ENCODE assay signal across 11 mouse cellular contexts in genomic region chr3:88626316-88626715, GRCm38 (mm10). TPM values are rescaled to one million over a fixed set of nuclear protein-coding genes. Genes with fewer than 3 reads are reported as not detected.
DNase-seq lines count a peak whose midpoint lies in the region; ATAC-seq and TF ChIP-seq lines count a peak whose summit lies in the region.
"Had no signal": no experiment of that assay in that cellular context is flagged by ENCODE, and none has a peak within 500 bp of the region (broad histone marks: within the 10 kb centered on the region; RNA-seq: fewer than 3 reads in every experiment).

No protein-coding gene starts in this region.

- no peak for TF ChIP-seq CTCF in heart, postnatal 0 days (IDR thresholded peaks at IDR 0.05; ENCODE audit: low read depth)

- H3K4me1 ChIP-seq in liver, embryonic 11.5 days (replicated peaks; ENCODE audit: control insufficient read depth, insufficient read depth, low read length): peaks cover 58% of the 10 kb centered on the region
- H3K4me1 ChIP-seq in heart, postnatal 0 days (ENCODE audit: control insufficient read depth, insufficient read depth): peaks cover 71% of the 10 kb centered on the region
- H3K4me1 ChIP-seq in midbrain, embryonic 16.5 days (ENCODE audit: control insufficient read depth, insufficient read depth, low read length): peaks cover 46% of the 10 kb centered on the region

- H3K4me2 ChIP-seq in liver, embryonic 11.5 days: 0 out of 2 replicates have a peak overlapping the region, but pooled peaks have one; percentile 8
- no peak overlapping the region; the same call in 1 of the 2 replicates for H3K4me2 ChIP-seq in heart, postnatal 0 days (ENCODE audit: low read depth, low read length)
- H3K4me2 ChIP-seq in midbrain, embryonic 16.5 days (ENCODE audit: low read length): 0 out of 2 replicates have a peak overlapping the region, but pooled peaks have one; percentile 3

- H3K9me3 ChIP-seq in liver, embryonic 11.5 days (ENCODE audit: control insufficient read depth, low read length): no peaks in the 10 kb centered on the region
- no peaks in the 10 kb centered on the region for H3K9me3 ChIP-seq in heart, postnatal 0 days (replicated peaks; ENCODE audit: control insufficient read depth, low read length)
- no peaks in the 10 kb centered on the region for H3K9me3 ChIP-seq in midbrain, embryonic 16.5 days (replicated peaks; ENCODE audit: control insufficient read depth, low read length, poor library complexity, severe bottlenecking)

- WGBS in liver, embryonic 11.5 days: 67% methylated on average over 7 of the region's 7 CpGs
- WGBS in heart, postnatal 0 days: 36% methylated on average over 7 of the region's 7 CpGs
- 65% methylated on average over 7 of the region's 7 CpGs for WGBS in midbrain, embryonic 16.5 days

- no peak overlapping the region; the same call in 1 of the 2 replicates for H3K9ac ChIP-seq in liver, embryonic 11.5 days (ENCODE audit: low read depth, low read length)
- H3K9ac ChIP-seq in heart, postnatal 0 days (replicated peaks; ENCODE audit: low read depth, low read length): no peak overlapping the region
- H3K9ac ChIP-seq in midbrain, embryonic 16.5 days (ENCODE audit: low read depth, low read length): peak overlapping the region; percentile 43; the same call in 1 of the 2 replicates

- H3K4me3 ChIP-seq in liver, embryonic 11.5 days (ENCODE audit: low read depth, low read length): no peak overlapping the region
- no peak overlapping the region for H3K4me3 ChIP-seq in heart, postnatal 0 days (ENCODE audit: low read depth, low read length)
- H3K4me3 ChIP-seq in midbrain, embryonic 16.5 days (ENCODE audit: low read depth, low read length): no peak overlapping the region

- peak overlapping the region; percentile 42; the same call in 1 of the 2 replicates for H3K27ac ChIP-seq in liver, embryonic 11.5 days (ENCODE audit: low read depth, low read length)
- peak overlapping the region; percentile 37; the same call in 1 of the 2 replicates for H3K27ac ChIP-seq in heart, postnatal 0 days (ENCODE audit: low read depth)
- peak overlapping the region; percentile 43; the same call in 1 of the 2 replicates for H3K27ac ChIP-seq in midbrain, embryonic 16.5 days (ENCODE audit: low read length)

- H3K36me3 ChIP-seq in liver, embryonic 11.5 days (ENCODE audit: control insufficient read depth, insufficient read depth, low read length): peaks cover 16% of the 10 kb centered on the region
- H3K36me3 ChIP-seq in heart, postnatal 0 days (replicated peaks; ENCODE audit: control insufficient read depth, insufficient read depth, low read length): peaks cover 27% of the 10 kb centered on the region
- H3K36me3 ChIP-seq in midbrain, embryonic 16.5 days (ENCODE audit: control insufficient read depth, insufficient read depth, low read length): peaks cover 8% of the 10 kb centered on the region

- ATAC-seq in liver, embryonic 11.5 days (replicated peaks; ENCODE audit: low FRiP score): no peak
- no peak for ATAC-seq in heart, postnatal 0 days (ENCODE audit: insufficient read depth, low read depth)
- ATAC-seq in midbrain, embryonic 16.5 days: no peak
- ATAC-seq in inflammation-experienced regulatory T-cells, adult 6 months: no peak

- no peak for TF ChIP-seq EP300 in heart, postnatal 0 days (IDR thresholded peaks at IDR 0.05; ENCODE audit: low read depth)

- no peaks in the 10 kb centered on the region for H3K27me3 ChIP-seq in liver, embryonic 11.5 days (replicated peaks; ENCODE audit: control insufficient read depth, insufficient read depth, low read length)
- H3K27me3 ChIP-seq in heart, postnatal 0 days (ENCODE audit: control insufficient read depth, insufficient read depth, low read length): no peaks in the 10 kb centered on the region
- no peaks in the 10 kb centered on the region for H3K27me3 ChIP-seq in midbrain, embryonic 16.5 days (ENCODE audit: control insufficient read depth, insufficient read depth, low read depth, low read length)

- peak; percentile 94 for DNase-seq in heart, adult 11 months
- DNase-seq in heart, adult 9 months (ENCODE audit: low spot score in 2 of 2): no peak
- DNase-seq in liver, embryonic 11.5 days (ENCODE audit: low spot score): no peak
- no peak for DNase-seq in liver
- DNase-seq in heart, postnatal 0 days (ENCODE audit: low spot score): no peak
- no peak for DNase-seq in frontal cortex, postnatal 10 days (ENCODE audit: low spot score in 2 of 2)
- DNase-seq: adrenal gland, adult 2 months had no signal

RNA-seq across cellular contexts. Expression of gene Arhgef2, which starts 20.6 kb away (rescaled TPM):
- 64.3 and 66.3 TPM in 2 replicates for polyA plus RNA-seq in liver, embryonic 11.5 days (2014; fragmentation: Nextera tagmentation; extraction: Ambion mirVana)
- total RNA-seq in heart, postnatal 0 days (2014; rRNA removed; ENCODE audit: low replicate concordance): 81.1 and 146 TPM in 2 replicates
- 52.2 and 56.1 TPM in 2 replicates for polyA plus RNA-seq in heart, postnatal 0 days (2015; fragmentation: Nextera tagmentation; extraction: Ambion mirVana)
- 104 and 131 TPM in 2 replicates for polyA plus RNA-seq in midbrain, embryonic 16.5 days (2015; fragmentation: Nextera tagmentation; extraction: Ambion mirVana)
- 10 to 100 TPM; 37.5 to 56.4 (median 46.5) TPM for polyA plus RNA-seq in inflammation-experienced regulatory T-cells, adult 6 months (2017; shearing (Covaris generic))

RNA-seq across cellular contexts. Expression of gene Rxfp4, which starts 26.6 kb away (rescaled TPM):
- not detected in 2 replicates for polyA plus RNA-seq in liver, embryonic 11.5 days (2014; fragmentation: Nextera tagmentation; extraction: Ambion mirVana)
- total RNA-seq in heart, postnatal 0 days (2014; rRNA removed; ENCODE audit: low replicate concordance): not detected in 2 replicates
- polyA plus RNA-seq in heart, postnatal 0 days (2015; fragmentation: Nextera tagmentation; extraction: Ambion mirVana): not detected in 2 replicates
- not detected in 2 replicates for polyA plus RNA-seq in midbrain, embryonic 16.5 days (2015; fragmentation: Nextera tagmentation; extraction: Ambion mirVana)
- not detected for polyA plus RNA-seq in inflammation-experienced regulatory T-cells, adult 6 months (2017; shearing (Covaris generic))
- total RNA-seq: adrenal gland, adult 2 months; gastrocnemius, adult 18-20 months had no signal
- polyA plus RNA-seq: adrenal gland, adult 2 months; neural tube, embryonic 11.5 days had no signal

RNA-seq across cellular contexts. Expression of gene Ssr2, which starts 50.6 kb away (rescaled TPM):
- polyA plus RNA-seq in liver, embryonic 11.5 days (2014; fragmentation: Nextera tagmentation; extraction: Ambion mirVana): 306 and 307 TPM in 2 replicates
- total RNA-seq in heart, postnatal 0 days (2014; rRNA removed; ENCODE audit: low replicate concordance): 246 and 286 TPM in 2 replicates
- 144 and 146 TPM in 2 replicates for polyA plus RNA-seq in heart, postnatal 0 days (2015; fragmentation: Nextera tagmentation; extraction: Ambion mirVana)
- 127 and 144 TPM in 2 replicates for polyA plus RNA-seq in midbrain, embryonic 16.5 days (2015; fragmentation: Nextera tagmentation; extraction: Ambion mirVana)
- polyA plus RNA-seq in inflammation-experienced regulatory T-cells, adult 6 months (2017; shearing (Covaris generic)): 100 to 1,000 TPM; 131 to 197 (median 161) TPM

RNA-seq across cellular contexts. Expression of gene Khdc4, which starts 59.3 kb away (rescaled TPM):
- polyA plus RNA-seq in liver, embryonic 11.5 days (2014; fragmentation: Nextera tagmentation; extraction: Ambion mirVana): 64.7 and 65.7 TPM in 2 replicates
- 96.2 and 102 TPM in 2 replicates for total RNA-seq in heart, postnatal 0 days (2014; rRNA removed; ENCODE audit: low replicate concordance)
- polyA plus RNA-seq in heart, postnatal 0 days (2015; fragmentation: Nextera tagmentation; extraction: Ambion mirVana): 44.4 and 46.2 TPM in 2 replicates
- polyA plus RNA-seq in midbrain, embryonic 16.5 days (2015; fragmentation: Nextera tagmentation; extraction: Ambion mirVana): 84.4 and 94.9 TPM in 2 replicates
- polyA plus RNA-seq in inflammation-experienced regulatory T-cells, adult 6 months (2017; shearing (Covaris generic)): 10 to 100 TPM; 36.1 to 57.0 (median 47.9) TPM
